Mouse (Mus musculus) embryo, embryonic 11 days (tissue): ENCODE data around the gene Atp5s.

Experiments
- DNase-seq: peaks from one replicate; pipeline ENCODE4 v3.0.0-alpha.2; 2015

Gene Atp5s

GRCm38 (mm10) chr12:69781935-69782650 lies 57.3 kb downstream of the Atp5s start:
- no peak for DNase-seq

GRCm38 (mm10) chr12:69783247-69784025 lies 58.7 kb downstream of the Atp5s start:
- no peak for DNase-seq

GRCm38 (mm10) chr12:69785471-69785870 lies 60.7 kb downstream of the Atp5s start:
- DNase-seq: no peak

GRCm38 (mm10) chr12:69788380-69788779 lies 63.6 kb downstream of the Atp5s start:
- no peak for DNase-seq

GRCm38 (mm10) chr12:69789766-69790529 lies 65.2 kb downstream of the Atp5s start:
- DNase-seq: no peak

GRCm38 (mm10) chr12:69790530-69791505 lies 66.1 kb downstream of the Atp5s start, which contains the start of gene Cdkl1:
Gene Cdkl1, minus strand, starts transcription at chr12:69791267.
- peak; percentile 78 for DNase-seq
